Mouse (Mus musculus) layer of hippocampus, adult 18-20 months (tissue): ENCODE data around the gene E2f4. TPM values are rescaled to one million over a fixed set of nuclear protein-coding genes. Genes with fewer than 3 reads are reported as not detected.

Source experiments
- DNase-seq, 2 experiments: peaks; one replicate each; pipeline ENCODE4 v3.0.0; 2022; ENCODE audit warnings: low spot score in 2 of 2
- long read RNA-seq: library from polyadenylated mRNA; stranded (forward); transcript quantifications from one replicate; pipeline ENCODE4 v2.0.0, GENCODE M21; 2021
- total RNA-seq, 2 experiments: library from RNA; stranded (reverse); gene quantifications; 2 replicates each; pipeline ENCODE4 v1.2.3; 2021

E2f4 gene
- 10 to 100 TPM; 34.2 to 36.7 TPM for total RNA-seq
- long read RNA-seq, transcript E2f4-201 (10 exons, 1,993 nt), result major isoform, 54 of 76 reads
- long read RNA-seq, partial matches to known transcripts, result 9 of 76 reads
- long read RNA-seq, other reads (novel, unspliced or antisense), result 13 of 76 reads

DNA sequence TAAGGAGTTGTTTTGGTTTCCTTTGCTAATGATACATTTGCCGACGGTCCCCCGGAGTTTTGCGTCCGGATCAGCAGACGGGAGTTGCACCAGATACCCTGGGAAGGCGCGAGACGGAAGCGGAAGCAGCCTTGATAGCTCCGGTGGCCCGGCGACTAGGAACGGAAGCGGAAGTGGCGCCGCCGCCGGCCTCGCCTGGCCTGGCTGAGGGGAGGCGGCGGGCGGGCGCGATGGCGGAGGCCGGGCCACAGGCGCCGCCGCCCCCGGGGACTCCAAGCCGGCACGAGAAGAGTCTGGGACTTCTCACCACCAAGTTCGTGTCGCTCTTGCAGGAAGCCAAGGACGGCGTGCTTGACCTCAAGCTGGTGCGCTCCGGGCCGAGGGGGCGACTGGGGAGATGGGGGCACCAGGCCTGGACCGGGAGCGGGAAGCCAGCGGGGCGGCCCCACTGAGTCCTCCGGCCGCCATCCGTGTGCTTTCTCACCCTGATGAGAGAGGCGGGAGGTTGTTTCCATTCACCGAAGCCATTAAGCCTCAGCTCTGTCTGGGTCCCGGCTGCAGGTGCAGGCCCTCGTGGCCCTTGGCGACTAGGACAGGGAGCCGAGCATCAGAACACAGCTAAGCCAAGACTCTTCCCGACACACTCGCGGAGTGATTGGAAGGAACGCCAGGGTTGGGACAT lies at the start of gene E2f4:
E2f4 (plus strand) TSS at position 153 of the 682 bp plus-strand sequence.
- peak; percentile 92 to 95 for DNase-seq

DNA sequence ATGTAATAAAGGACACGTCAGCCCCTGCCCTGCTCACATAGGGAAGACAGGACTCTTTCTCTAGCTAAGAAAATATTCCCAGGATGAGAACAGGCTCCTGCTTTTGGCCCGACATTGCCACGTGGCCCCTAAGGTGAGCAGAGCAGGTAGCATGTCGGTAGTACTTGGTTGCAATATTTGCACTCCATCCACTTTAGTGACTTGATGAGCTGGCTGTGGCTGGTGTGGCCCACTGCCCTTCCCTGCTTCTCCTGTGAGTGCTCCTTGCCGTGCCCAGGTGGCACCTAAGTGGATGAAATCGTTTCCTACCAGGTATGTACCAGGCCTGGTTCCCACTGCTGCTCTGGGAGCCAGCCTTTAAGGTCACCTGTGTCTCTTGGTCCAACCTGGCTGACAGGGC lies 45.5 kb upstream of the E2f4 start:
- no peak for DNase-seq

DNA sequence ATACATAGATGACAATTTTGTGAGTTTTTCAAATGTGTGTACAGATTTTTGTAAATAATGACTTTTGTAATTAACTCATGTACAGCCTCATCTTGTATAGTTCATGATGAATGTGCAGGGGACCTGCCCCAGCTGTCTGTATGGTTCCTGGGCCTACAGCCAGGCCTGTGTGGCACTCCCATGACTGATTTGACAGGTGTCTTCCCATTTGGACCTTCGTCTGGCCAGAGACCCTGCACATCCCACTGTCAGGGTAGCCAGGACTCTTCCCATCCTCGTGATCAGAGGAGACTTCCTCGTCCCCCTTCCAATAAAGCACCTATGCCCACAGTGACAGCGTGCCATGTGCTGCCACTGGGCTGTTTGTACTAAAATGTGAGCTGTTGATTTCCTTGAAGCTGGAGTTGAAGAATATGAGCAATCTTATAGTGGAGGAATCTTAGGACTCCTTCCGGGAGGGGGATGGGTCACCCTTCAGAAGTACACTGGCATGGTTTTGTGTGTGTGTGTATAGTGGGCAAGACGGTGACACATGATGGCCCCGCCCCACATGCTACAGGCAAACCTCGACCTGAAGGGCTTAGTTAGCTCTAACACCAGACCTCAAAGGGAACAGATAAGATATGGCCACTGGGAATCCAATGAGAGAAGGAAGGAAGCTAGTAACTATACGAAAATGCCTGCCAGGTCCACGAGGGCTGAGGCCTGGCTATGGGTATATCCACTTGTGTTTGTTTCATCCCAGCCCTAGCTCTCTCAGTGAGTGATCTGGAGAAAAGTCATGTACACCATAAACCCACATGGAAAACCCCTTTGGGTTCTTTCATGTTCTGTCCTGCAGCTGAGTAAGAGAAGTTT lies 44.6 kb upstream of the E2f4 start:
- DNase-seq, result no peak

DNA sequence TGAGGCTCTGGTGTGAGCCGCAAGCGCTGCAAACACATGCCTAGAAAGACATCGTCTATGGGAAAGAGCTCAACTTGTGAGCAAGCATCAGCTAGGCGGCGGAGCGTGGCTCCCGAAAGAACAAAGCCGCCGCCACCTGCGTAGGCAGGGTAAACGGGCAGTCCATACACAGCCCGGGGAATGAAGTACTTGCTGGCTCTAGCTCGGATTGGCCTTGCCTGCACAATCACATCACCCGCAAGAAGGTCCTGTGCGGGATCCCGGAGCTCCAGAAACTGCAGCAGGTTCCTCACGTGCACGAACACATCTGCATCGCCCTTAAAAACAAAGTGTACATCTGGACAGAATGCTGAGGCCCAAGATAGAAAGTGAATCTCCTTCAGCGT lies 43.7 kb upstream of the E2f4 start:
- DNase-seq, result peak in 1 of 2 experiments; percentile 24

DNA sequence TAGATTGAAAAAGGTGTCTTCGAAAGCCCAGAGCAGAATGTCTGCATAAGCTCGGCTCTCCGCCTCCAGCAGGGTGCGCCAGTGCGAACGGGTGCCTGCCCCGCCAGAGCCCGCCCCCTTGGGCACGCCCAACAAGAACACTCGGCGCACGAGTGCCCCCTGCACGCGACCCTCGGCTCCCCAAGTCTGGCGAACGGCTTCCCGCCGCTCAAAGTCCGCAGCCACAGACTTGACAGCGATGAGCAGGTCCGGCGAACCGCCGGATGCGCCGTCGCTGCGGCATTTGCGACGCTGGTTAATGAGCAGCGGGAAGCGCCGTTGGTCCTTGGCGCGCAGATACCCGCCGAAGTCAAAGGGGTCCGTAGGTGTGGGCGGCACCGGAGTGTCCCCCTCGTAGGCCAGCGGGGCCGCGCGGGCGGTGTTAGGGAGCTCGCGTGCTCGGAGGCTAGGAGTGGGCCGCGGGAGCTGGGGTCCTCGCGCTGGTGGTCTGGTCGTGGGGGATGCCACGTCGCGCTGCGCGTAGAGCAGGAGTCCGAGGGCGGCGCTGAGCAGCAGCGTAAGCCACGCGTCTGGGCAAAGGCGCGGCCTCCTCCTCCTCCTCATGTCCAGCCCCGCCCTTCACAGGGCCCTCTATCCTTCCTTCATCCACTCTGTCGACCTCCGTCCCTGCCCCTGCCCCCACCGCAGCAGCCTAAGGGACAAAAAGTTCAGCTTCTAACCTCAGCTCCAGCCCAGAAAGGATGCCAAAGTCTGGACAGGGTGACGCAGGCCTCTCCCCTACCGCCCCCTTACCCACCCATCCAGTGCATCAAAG lies 43.1 kb upstream of the E2f4 start:
- peak; percentile 87 to 91 for DNase-seq

DNA sequence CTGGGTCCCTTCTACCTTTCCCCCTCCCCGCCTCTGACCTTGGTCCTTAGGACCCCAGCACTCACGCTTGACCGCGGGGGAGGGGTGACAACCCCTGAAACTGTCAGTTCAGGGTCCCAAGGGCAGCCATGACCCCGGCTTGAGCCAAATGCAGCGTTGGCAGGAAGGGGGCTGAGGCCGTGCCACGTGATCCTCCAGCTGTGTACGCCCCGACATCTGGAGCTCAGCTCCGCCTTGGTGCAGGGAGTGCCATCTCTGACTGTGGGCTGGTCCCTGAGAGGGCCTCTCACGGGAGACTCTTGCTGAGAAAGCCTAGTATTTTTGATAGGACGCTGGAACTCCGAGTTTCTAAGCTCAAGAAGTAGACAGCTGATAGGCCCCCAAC lies 42.5 kb upstream of the E2f4 start, which contains the start of gene B3gnt9:
B3gnt9 (minus strand) TSS at position 188 of the 385 bp plus-strand sequence.
- peak in 1 of 2 experiments; percentile 44 for DNase-seq

DNA sequence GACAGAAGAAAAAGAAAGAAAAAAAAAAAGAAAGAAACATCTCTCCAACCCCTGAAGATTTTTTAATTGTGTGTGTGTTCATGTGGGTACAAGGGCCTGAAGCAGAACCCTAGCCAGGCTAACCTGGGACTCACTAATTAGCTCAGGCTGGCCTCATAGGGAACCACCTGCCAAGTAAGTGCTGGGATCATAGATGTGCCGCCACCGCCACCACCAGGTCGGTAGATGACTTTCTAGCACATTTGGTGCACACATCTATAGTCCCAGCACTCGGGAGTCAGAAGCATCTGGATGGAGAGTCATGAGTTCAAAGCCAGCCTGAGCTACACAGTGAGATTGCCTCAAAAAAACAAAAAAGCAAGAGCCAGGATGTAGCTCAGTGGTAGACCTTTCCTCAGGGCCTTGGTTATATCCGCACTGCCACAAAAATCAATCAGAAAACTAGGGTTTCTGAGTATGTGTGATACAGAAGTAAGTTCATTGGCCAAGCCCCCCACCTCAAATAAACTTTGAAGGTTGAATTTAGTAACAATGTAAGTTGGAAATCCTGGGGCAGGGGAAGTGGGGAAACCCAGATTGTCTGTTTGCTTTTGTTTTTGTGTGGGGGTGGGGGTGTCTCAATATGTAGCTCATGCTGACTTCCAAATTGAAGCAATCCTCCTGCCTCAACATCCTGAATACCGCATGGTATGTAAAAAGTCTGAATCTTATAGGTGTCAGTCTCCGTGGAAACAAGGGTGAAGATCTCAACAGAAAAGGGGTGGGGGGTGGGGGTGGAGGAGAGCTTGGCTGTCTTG lies 39.9 kb upstream of the E2f4 start:
- no peak for DNase-seq

DNA sequence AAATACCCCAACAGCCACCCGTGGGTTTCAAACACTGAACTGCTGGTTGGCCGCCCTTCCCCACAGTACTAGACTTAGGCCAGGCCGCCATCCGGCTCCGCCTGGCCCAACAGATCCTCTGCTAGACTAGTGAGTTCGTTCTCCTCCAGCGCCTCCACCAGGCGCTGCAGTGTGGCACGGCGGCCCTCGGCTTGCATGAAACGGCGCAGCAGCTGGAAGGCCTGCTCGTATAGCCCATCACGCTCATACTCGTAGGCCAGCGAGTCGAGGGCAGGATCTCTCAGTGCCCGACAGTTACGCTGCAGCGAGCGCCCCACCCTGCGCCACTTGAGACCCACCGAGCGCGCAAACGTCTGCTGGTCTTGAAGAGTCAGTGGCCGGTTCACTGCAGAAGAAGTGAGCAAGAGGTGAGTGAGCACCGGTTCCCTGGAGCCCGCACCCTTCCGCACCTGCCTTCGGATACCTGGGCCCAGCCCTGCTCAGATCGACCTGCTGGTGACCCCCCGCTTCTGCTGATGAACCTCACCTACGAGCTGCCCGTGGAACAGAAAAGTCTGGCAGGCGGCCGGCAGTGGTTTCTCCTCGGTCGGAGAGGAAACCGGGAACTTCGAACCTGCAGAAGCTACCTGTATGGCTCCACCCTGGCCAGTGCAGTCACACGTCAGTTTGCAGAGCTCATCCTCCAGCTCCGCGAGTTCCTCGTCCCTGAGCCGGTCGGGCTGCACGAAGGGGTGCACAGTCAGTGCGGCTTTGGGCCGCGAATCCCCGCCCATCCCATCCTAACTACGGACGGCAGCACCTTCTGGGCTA lies 38.3 kb upstream of the E2f4 start:
- DNase-seq, result no peak

DNA sequence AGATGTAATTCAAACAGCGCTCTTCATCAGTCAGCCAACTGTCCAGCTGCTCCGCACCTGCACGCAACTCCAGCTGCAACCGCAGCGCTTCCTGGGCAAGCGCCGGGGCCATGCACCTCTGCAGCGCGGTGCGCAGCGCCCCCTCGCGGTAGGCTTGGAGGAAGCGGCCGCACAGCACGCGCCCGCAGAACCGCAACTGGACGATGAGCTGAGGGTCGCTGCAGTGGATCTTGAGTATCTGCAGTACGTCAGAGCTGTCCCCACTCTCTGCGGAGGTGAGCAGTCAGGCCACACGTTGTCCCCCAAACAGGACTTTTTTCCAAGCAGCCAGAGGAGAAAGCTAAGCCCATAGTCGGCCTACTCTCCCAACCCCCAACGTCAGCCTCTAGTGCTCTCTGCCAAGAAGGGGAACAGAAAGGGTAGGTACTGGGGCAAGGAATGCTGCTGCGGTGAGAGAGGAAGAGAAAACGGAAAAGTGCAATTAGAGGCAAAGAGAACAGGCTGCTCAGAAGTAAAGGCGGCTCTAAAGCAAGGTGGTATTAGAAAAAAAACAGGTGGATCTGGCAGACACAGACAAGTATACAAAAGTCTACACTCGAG lies 37.6 kb upstream of the E2f4 start:
- peak in 1 of 2 experiments; percentile 66 for DNase-seq

DNA sequence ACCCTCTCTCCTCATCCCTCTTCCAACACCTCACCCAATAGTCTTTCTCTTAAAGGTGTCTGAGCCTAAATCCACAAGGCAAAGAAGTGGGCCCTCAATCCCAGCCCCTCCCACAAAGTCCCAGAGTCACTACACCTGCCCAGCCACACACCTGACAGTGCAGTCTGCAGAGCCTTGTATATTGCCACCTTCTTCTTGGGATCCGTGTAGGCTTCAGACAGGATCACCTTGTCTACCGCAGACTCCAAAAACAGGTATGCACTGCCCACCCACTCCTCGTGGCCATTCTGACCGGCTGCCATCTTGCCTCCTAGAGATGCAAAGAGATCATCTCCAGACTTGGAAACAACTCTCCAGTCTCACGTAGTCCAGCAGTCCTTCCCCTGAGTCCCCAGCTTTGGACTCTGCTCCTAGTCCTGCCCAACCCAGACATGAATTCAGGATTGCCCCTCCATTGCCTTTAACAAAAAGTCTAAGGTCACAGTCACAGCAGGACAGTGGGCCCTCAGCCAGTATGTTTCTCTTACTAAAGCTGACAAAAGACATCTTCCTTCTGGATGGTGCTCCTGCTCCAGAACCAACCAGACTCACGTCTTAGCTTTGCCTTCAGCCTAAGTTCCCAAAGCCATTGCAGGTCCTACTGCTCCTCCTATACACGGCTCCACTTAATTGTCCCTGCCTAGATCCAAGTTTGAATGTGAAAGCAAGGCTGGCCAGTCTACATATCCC lies 36.9 kb upstream of the E2f4 start:
- DNase-seq, result no peak

DNA sequence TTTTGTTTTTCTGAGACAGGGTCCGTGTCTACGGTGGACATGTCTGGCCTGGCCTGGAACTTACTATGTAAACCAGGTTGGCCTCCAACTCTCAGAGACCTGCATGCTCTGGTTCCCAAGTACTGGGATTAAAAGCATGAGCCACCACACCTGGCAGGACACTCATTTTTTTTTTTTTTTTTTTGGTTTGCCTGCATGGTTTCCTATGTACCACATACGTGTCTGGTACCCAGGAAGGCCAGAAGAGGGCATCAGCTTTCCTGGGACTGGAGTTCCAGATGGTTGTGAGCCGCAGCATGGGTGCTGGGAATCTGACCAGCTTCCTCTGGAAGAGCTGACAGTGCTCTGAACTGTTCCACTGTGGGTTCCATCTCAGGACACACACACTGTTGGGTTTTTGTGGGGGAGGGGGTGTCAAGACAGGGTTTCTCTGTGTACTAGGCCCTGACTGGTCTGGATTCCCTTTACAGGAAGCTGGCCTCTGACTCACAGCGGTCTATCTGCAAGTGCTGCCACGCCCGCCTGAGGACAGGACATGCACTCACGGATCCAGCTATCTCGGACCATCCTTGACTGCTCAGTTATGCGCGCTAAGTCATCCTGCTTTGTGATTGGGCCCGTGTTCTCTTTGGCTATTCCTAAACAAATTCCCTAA lies 36.0 kb upstream of the E2f4 start:
- no peak for DNase-seq

DNA sequence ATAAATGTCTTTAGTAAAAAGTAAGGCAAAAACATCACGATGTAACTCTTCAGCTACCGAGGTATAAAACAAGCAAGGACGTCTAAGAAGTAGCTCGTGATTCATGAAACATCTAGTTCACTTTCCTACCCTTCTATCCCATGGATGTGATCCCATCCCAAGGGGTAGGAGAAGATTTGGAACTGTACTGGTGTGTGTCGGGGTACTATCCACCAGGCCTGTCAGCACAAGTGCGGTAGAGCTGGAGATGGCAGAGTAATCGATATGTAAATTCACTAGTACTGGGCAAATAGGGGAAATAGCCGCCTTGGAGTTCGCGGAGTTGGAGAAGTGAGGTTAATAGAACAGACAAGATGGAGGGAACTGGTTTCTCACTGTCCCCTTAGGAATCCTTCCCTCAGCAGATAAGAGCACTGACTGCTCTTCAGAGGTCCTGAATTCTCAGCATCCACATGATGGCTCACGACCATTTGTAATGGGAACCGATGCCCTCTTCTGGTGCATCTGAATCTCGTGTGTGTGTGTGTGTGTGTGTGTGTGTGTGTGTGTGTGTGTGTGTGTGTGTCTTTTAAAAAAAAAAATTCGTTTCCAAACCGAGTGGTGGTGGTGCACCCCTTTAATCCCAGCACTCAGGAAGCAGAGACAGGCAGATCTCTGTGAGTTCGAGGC lies 34.1 kb upstream of the E2f4 start:
- DNase-seq, result no peak

DNA sequence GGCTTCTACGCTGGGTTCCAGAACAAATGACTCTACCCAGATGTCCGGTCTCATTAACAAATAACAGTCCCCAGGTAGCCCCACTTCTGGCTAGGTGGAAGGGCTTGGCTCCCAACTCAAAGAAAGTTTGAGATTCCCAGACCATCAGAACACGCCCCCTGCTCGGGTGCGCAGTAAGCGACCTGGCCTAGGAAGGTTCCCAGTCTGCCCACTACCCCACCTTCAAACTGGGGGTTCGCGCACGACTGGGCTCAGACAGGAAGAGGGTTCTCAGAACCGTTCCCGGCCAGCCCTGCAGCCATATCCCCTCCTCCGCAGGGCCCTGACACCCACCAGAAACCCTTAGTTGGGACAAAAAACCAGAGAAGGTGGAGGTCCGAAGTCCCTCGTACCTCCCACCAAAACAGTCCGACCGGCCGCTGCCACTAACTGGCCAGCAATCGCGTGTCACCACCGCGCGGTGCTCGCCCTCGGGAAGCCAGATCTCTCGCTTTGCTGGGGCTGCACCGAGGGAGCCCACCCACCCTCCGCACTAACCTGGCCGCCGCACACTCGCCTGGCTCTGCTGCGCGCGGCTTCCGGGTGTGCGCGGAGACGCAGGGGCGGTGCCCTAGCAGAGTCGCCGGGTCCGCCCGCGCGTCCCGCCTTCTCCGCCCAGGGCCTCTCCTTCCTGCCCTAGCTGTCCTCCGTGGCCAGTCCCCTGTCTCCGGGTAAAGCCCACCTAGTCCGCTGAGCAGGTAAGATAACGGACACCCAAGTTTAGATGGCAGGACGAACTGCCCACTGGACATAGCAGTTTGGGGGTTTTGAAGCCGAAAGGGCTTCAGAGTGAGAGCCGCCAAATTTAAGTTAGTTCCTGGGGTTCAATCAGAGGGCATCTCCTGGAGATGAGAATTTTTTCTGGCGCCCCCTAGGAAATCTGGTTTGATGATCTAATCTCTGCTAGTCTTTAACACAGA lies 33.2 kb upstream of the E2f4 start, which contains the start of the genes Tradd and Fbxl8:
Tradd (minus strand) TSS at position 586 of the 959 bp plus-strand sequence.
Fbxl8 (plus strand) TSS at position 625 of the 959 bp plus-strand sequence.
- no peak for DNase-seq

DNA sequence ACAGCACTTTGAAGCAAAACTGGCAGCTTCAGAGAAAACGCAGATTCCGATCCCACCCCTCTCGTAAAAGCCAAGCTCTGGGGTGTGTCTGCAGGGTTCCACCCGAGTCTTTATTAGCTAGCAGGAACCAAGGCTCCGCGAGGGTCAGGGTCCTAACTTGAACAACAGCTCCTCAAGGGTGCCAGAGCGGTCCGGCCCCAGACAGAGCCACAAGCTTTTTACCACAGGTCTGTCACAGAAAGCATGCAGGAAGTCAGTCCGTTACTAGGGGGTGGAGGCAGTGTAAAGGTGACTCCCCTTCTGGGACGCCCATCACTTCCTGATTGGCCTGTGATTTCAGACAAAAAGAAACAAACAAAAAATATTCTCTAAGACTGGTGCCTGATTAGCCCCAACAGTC lies 32.3 kb upstream of the E2f4 start:
- no peak for DNase-seq

DNA sequence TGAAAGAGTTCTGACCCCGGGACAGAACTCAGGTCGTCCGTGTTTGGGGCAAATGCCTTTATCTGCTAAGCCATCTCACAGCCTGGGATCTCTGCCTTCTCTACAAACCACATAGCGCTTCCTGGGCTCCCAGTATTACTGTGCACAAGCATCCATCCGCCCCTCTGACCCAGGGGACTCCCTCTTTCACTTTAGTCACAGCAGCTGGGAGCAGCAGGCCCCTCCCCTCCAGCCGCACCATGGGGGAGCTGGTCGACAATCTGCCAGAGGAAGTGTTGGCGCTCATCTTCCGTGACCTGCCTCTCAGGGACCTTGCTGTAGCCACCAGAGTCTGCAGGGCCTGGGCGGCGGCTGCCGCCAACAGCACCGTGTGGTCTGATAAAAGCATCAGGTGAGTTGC lies 30.7 kb upstream of the E2f4 start:
- no peak for DNase-seq
